Mouse (Mus musculus): ENCODE data around the gene 9330182L06Rik.

DNA sequence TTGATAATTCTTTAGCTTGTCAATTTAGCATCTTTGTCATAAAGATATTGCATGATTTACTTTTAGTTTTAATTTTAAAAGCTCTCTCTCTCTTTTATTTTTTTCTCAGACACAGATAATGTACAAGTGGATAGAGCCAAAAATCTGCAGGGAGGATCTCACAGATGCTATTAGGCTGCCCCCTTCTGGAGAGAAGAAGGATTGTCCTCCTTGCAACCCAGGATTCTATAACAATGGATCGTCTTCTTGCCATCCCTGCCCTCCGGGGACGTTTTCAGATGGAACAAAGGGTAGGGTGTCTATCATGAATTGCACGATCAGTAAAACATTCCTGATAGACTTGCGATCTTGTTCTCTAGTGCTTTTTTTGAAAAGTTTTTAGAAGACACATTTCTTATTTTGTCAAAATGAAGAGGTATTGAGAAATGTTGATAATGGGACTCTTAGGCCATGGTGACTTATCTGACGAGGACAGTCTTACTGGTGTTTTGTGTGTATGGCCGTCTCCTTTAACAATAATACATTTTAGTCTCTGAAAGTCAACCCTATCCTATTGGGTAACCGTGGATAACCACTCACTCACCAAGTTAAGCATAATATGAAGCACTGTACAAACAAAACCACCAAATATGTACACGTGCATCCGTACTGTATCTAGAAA, 161.8 kb downstream of the 9330182L06Rik start:
- no peak for TF ChIP-seq POLR2A (IDR thresholded peaks at IDR 0.05; ENCODE audit: extremely low read depth, insufficient read depth, low read length)
- peak; percentile 46; the same call in 1 of the 2 replicates for TF ChIP-seq CTCF (IDR thresholded peaks at IDR 0.05; ENCODE audit: low read depth, low read length)

Measured in liver, adult 2 months (tissue).